Mouse (Mus musculus): ENCODE results near the gene Olfr465-ps1. TPM values are rescaled to one million over a fixed set of nuclear protein-coding genes. Genes with fewer than 3 reads are reported as not detected.

The Olfr465-ps1 gene
- polyA plus RNA-seq (2017; shearing (Covaris generic)) = not detected

GRCm38 (mm10) chr13:65137789-65138188, at the start of gene Olfr465-ps1:
Olfr465-ps1 (plus strand) TSS chr13:65138089.

DNA sequence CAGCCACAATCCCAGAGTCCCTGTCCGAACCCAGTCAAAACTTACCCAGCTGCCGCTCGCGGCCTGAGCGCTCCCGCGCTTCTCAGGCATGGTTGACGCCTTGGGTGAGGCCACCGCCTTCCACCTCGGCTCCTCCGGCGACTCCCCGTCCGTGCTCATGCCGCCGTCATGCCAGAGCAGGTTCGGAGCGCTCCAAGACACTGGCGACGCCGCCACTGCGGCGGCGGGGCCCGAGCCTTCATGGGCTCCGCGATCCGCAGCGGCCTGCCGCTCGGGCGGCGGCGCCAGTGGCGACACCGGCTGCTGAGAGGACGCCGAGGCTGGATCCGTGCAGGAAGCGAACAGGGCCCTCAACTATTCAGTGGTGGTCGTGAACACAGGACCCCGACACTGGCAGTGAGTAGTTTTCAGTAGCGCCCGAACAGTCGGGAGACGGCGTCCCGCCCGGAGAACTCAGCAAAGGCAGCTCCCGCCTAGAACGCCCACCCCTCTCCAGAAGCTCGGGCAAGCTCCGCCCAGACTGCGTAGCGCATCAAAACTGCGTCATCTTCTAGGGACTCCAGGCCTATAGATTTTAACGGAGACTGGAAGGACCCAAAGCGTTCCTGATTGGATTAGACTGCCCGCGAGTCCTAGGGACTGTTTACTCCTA, 25.3 kb upstream of the Olfr465-ps1 start, which contains the start of gene Mfsd14b:
TSS of gene Mfsd14b (minus strand) at position 517 of the 652 bp plus-strand sequence.

GRCm38 (mm10) chr13:65149940-65150339, 12.1 kb downstream of the Olfr465-ps1 start, which contains the start of gene Olfr466:
Olfr466 (plus strand) TSS chr13:65150240.

Other genes starting within 250 kb of the Olfr465-ps1 start
- not detected for gene Cntnap3, start 234.1 kb upstream of the Olfr465-ps1 start, polyA plus RNA-seq (2017; shearing (Covaris generic))
- gene Spata31, start 220.7 kb upstream of the Olfr465-ps1 start, polyA plus RNA-seq (2017; shearing (Covaris generic)) = not detected
- not detected for gene Spata31d1c, start 105.0 kb upstream of the Olfr465-ps1 start, polyA plus RNA-seq (2017; shearing (Covaris generic))
- not detected for gene Prss47, start 85.3 kb upstream of the Olfr465-ps1 start, polyA plus RNA-seq (2017; shearing (Covaris generic))
- 58.4 TPM for gene Mfsd14b, start 25.1 kb upstream of the Olfr465-ps1 start, polyA plus RNA-seq (2017; shearing (Covaris generic))
- gene Olfr466, start 12.2 kb downstream of the Olfr465-ps1 start, polyA plus RNA-seq (2017; shearing (Covaris generic)) = 0.08 TPM
- not detected for gene Nlrp4f, start 67.9 kb downstream of the Olfr465-ps1 start, polyA plus RNA-seq (2017; shearing (Covaris generic))
- not detected for gene Gm10775, start 121.5 kb downstream of the Olfr465-ps1 start, polyA plus RNA-seq (2017; shearing (Covaris generic))
- 14.8 TPM for gene Zfp369, start 140.7 kb downstream of the Olfr465-ps1 start, polyA plus RNA-seq (2017; shearing (Covaris generic))

Measured in CD4-positive, CD25-positive, alpha-beta regulatory T cell (primary cell).